ENCODE assay signal across 22 mouse cellular contexts in the genomic region with DNA sequence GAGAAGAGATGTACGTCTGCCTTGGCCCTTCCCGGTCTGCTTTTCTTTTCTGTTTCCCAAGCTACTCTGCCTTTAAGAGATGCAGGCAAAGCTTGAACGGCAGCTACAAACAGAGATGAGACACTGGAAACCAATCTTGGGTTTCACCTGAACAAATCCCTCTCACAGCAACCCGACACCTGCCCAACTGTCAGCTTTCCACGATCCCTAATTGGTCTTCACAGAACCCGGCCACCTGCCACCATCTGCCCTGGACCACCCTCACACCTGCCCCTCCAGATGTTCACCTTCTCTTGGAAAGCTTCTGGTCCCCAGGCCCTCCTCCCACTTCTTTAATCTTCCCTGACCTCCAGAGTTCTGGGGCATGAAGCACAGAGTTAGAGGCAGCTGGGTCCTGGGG. TPM values are rescaled to one million over a fixed set of nuclear protein-coding genes. Genes with fewer than 3 reads are reported as not detected.
DNase-seq lines count a peak whose midpoint lies in the region; ATAC-seq lines count a peak whose summit lies in the region.
"Had no signal": no experiment of that assay in that cellular context is flagged by ENCODE, and none has a peak within 500 bp of the region (broad histone marks: within the 10 kb centered on the region; RNA-seq: fewer than 3 reads in every experiment).

No protein-coding gene starts in this region.

- H3K9ac ChIP-seq in forebrain, embryonic 14.5 days (ENCODE audit: low read length): no peak overlapping the region
- H3K9ac ChIP-seq in forebrain, embryonic 13.5 days: no peak overlapping the region
- H3K9ac ChIP-seq in midbrain, embryonic 12.5 days (replicated peaks): no peak overlapping the region
- no peak overlapping the region for H3K9ac ChIP-seq in midbrain, embryonic 14.5 days (replicated peaks; ENCODE audit: low read length)
- no peak overlapping the region for H3K9ac ChIP-seq in embryonic facial prominence, embryonic 12.5 days
- H3K9ac ChIP-seq in limb, embryonic 12.5 days (replicated peaks): no peak overlapping the region
- H3K9ac ChIP-seq: hindbrain, embryonic 13.5 days; kidney, embryonic 15.5 days; limb, embryonic 13.5 days; liver, embryonic 13.5 days; lung, embryonic 14.5 days; midbrain, embryonic 13.5 days had no signal

- H3K4me3 ChIP-seq in forebrain, embryonic 14.5 days (ENCODE audit: low read depth, low read length): no peak overlapping the region
- no peak overlapping the region for H3K4me3 ChIP-seq in forebrain, embryonic 13.5 days
- no peak overlapping the region for H3K4me3 ChIP-seq in midbrain, embryonic 12.5 days
- H3K4me3 ChIP-seq in midbrain, embryonic 14.5 days (replicated peaks; ENCODE audit: low read depth, low read length): no peak overlapping the region
- no peak overlapping the region for H3K4me3 ChIP-seq in embryonic facial prominence, embryonic 12.5 days
- no peak overlapping the region for H3K4me3 ChIP-seq in limb, embryonic 12.5 days (replicated peaks)
- H3K4me3 ChIP-seq: hindbrain, embryonic 13.5 days; kidney, embryonic 15.5 days; limb, embryonic 13.5 days; liver, embryonic 13.5 days; midbrain, embryonic 13.5 days had no signal

- peaks cover 3% of the 10 kb centered on the region; the same call in 1 of the 2 replicates for H3K4me1 ChIP-seq in forebrain, embryonic 14.5 days (ENCODE audit: control insufficient read depth, insufficient read depth, low read length)
- peaks cover 11% of the 10 kb centered on the region; the same call in 1 of the 2 replicates for H3K4me1 ChIP-seq in forebrain, embryonic 13.5 days
- peaks cover 26% of the 10 kb centered on the region for H3K4me1 ChIP-seq in midbrain, embryonic 12.5 days
- no peaks in the 10 kb centered on the region; the same call in 1 of the 2 replicates for H3K4me1 ChIP-seq in midbrain, embryonic 14.5 days (ENCODE audit: control insufficient read depth, insufficient read depth, low read length)
- peaks cover 12% of the 10 kb centered on the region for H3K4me1 ChIP-seq in embryonic facial prominence, embryonic 12.5 days
- H3K4me1 ChIP-seq in limb, embryonic 12.5 days (replicated peaks): peaks cover 23% of the 10 kb centered on the region
- H3K4me1 ChIP-seq: liver, embryonic 13.5 days had no signal

- no peaks in the 10 kb centered on the region for H3K9me3 ChIP-seq in forebrain, embryonic 14.5 days (replicated peaks; ENCODE audit: control insufficient read depth, low read length)
- H3K9me3 ChIP-seq in forebrain, embryonic 13.5 days (replicated peaks): no peaks in the 10 kb centered on the region
- no peaks in the 10 kb centered on the region for H3K9me3 ChIP-seq in midbrain, embryonic 12.5 days
- no peaks in the 10 kb centered on the region for H3K9me3 ChIP-seq in midbrain, embryonic 14.5 days (ENCODE audit: control insufficient read depth, low read length)
- no peaks in the 10 kb centered on the region for H3K9me3 ChIP-seq in embryonic facial prominence, embryonic 12.5 days
- H3K9me3 ChIP-seq in limb, embryonic 12.5 days: no peaks in the 10 kb centered on the region
- H3K9me3 ChIP-seq: hindbrain, embryonic 13.5 days; kidney, embryonic 15.5 days; limb, embryonic 13.5 days; liver, embryonic 13.5 days; midbrain, embryonic 13.5 days had no signal

- no peaks in the 10 kb centered on the region for H3K36me3 ChIP-seq in forebrain, embryonic 14.5 days (ENCODE audit: control insufficient read depth, insufficient read depth, low read length)
- H3K36me3 ChIP-seq in forebrain, embryonic 13.5 days (ENCODE audit: poor library complexity, severe bottlenecking): no peaks in the 10 kb centered on the region
- H3K36me3 ChIP-seq in midbrain, embryonic 12.5 days: no peaks in the 10 kb centered on the region
- no peaks in the 10 kb centered on the region for H3K36me3 ChIP-seq in midbrain, embryonic 14.5 days (ENCODE audit: control insufficient read depth, insufficient read depth, low read length)
- no peaks in the 10 kb centered on the region for H3K36me3 ChIP-seq in embryonic facial prominence, embryonic 12.5 days
- H3K36me3 ChIP-seq in limb, embryonic 12.5 days: no peaks in the 10 kb centered on the region
- H3K36me3 ChIP-seq: hindbrain, embryonic 13.5 days; kidney, embryonic 15.5 days; limb, embryonic 13.5 days; liver, embryonic 13.5 days; midbrain, embryonic 13.5 days had no signal

- no peak overlapping the region for H3K27ac ChIP-seq in forebrain, embryonic 14.5 days (ENCODE audit: low read depth, low read length)
- H3K27ac ChIP-seq in forebrain, embryonic 13.5 days: no peak overlapping the region
- 0 out of 2 replicates have a peak overlapping the region, but pooled peaks have one; percentile 5 for H3K27ac ChIP-seq in midbrain, embryonic 12.5 days (replicated peaks)
- H3K27ac ChIP-seq in midbrain, embryonic 14.5 days (replicated peaks; ENCODE audit: low read depth, low read length): no peak overlapping the region
- H3K27ac ChIP-seq in embryonic facial prominence, embryonic 12.5 days: no peak overlapping the region
- no peak overlapping the region for H3K27ac ChIP-seq in limb, embryonic 12.5 days
- H3K27ac ChIP-seq: hindbrain, embryonic 13.5 days; kidney, embryonic 15.5 days; limb, embryonic 13.5 days; liver, embryonic 13.5 days; macrophage; midbrain, embryonic 13.5 days had no signal

- DNase-seq in forebrain, embryonic 14.5 days (ENCODE audit: low spot score): peak; percentile 5
- DNase-seq in midbrain, embryonic 14.5 days: no peak
- no peak for DNase-seq in adrenal gland, postnatal 4 days (ENCODE audit: low spot score in 2 of 2)
- no peak for DNase-seq in lung, postnatal 14 days
- DNase-seq: adrenal gland, adult 2 months; heart, postnatal 10 days; liver, embryonic 13.5 days; lung, embryonic 14.5 days; right cerebral cortex, postnatal 14 days; spleen, adult 18-20 months; thymus, postnatal 36 days had no signal

- no peak overlapping the region for H3K4me2 ChIP-seq in forebrain, embryonic 14.5 days (ENCODE audit: low read length)
- H3K4me2 ChIP-seq in forebrain, embryonic 13.5 days: no peak overlapping the region
- no peak overlapping the region for H3K4me2 ChIP-seq in midbrain, embryonic 12.5 days (replicated peaks)
- H3K4me2 ChIP-seq in midbrain, embryonic 14.5 days (ENCODE audit: low read length): no peak overlapping the region
- no peak overlapping the region; the same call in 1 of the 2 replicates for H3K4me2 ChIP-seq in embryonic facial prominence, embryonic 12.5 days (replicated peaks)
- H3K4me2 ChIP-seq in limb, embryonic 12.5 days: no peak overlapping the region
- H3K4me2 ChIP-seq: heart, embryonic 11.5 days; hindbrain, embryonic 13.5 days; kidney, embryonic 15.5 days; limb, embryonic 13.5 days; liver, embryonic 13.5 days; lung, embryonic 14.5 days; midbrain, embryonic 13.5 days had no signal

- no peak for ATAC-seq in forebrain, embryonic 14.5 days
- ATAC-seq in forebrain, embryonic 13.5 days: no peak
- no peak for ATAC-seq in midbrain, embryonic 12.5 days (ENCODE audit: low FRiP score, low read depth)
- ATAC-seq in midbrain, embryonic 14.5 days (ENCODE audit: low FRiP score, low TSS enrichment): no peak
- ATAC-seq in embryonic facial prominence, embryonic 12.5 days (ENCODE audit: insufficient number of reproducible peaks, insufficient read depth, low FRiP score, low TSS enrichment): peak; percentile 43
- ATAC-seq in limb, embryonic 12.5 days (ENCODE audit: insufficient number of reproducible peaks, insufficient read depth, low FRiP score, low TSS enrichment, low read depth): peak; percentile 31; the same call in 1 of the 2 replicates
- ATAC-seq: intestine, embryonic 16.5 days; midbrain, embryonic 13.5 days had no signal

- WGBS in forebrain, embryonic 14.5 days: 48% methylated on average over 6 of the region's 6 CpGs
- WGBS in forebrain, embryonic 13.5 days: 31% methylated on average over 6 of the region's 6 CpGs
- 34% methylated on average over 6 of the region's 6 CpGs for WGBS in midbrain, embryonic 12.5 days
- 41% methylated on average over 6 of the region's 6 CpGs for WGBS in midbrain, embryonic 14.5 days
- 20% methylated on average over 6 of the region's 6 CpGs for WGBS in embryonic facial prominence, embryonic 12.5 days
- WGBS in limb, embryonic 12.5 days: 18% methylated on average over 6 of the region's 6 CpGs

- H3K27me3 ChIP-seq in forebrain, embryonic 14.5 days (replicated peaks; ENCODE audit: control insufficient read depth, insufficient read depth, low read length): no peaks in the 10 kb centered on the region
- H3K27me3 ChIP-seq in forebrain, embryonic 13.5 days: no peaks in the 10 kb centered on the region
- H3K27me3 ChIP-seq in midbrain, embryonic 12.5 days: no peaks in the 10 kb centered on the region
- no peaks in the 10 kb centered on the region for H3K27me3 ChIP-seq in midbrain, embryonic 14.5 days (ENCODE audit: control insufficient read depth, insufficient read depth, low read length)
- H3K27me3 ChIP-seq in embryonic facial prominence, embryonic 12.5 days: 0 out of 2 replicates have a peak, but pooled peaks cover 3% of the 10 kb centered on the region
- peaks cover 7% of the 10 kb centered on the region; the same call in 1 of the 2 replicates for H3K27me3 ChIP-seq in limb, embryonic 12.5 days
- H3K27me3 ChIP-seq: hindbrain, embryonic 13.5 days; kidney, embryonic 15.5 days; limb, embryonic 13.5 days had no signal

RNA-seq across cellular contexts. Expression of a gene that starts 41.8 kb away (rescaled TPM):
- polyA plus RNA-seq in forebrain, embryonic 14.5 days (2014; fragmentation: Nextera tagmentation; extraction: Ambion mirVana): 37.8 and 41.8 TPM in 2 replicates
- 55.4 and 57.9 TPM in 2 replicates for polyA plus RNA-seq in forebrain, embryonic 13.5 days (2015; fragmentation: Nextera tagmentation; extraction: Ambion mirVana)
- polyA plus RNA-seq in midbrain, embryonic 12.5 days (2016; fragmentation: Nextera tagmentation; extraction: Ambion mirVana): 62.6 and 66.3 TPM in 2 replicates
- 32.7 and 44.4 TPM in 2 replicates for polyA plus RNA-seq in midbrain, embryonic 14.5 days (2014; fragmentation: Nextera tagmentation; extraction: Ambion mirVana)
- polyA plus RNA-seq in embryonic facial prominence, embryonic 12.5 days (2016; fragmentation: Nextera tagmentation; extraction: Ambion mirVana): 53.0 and 55.9 TPM in 2 replicates
- 52.6 and 53.7 TPM in 2 replicates for polyA plus RNA-seq in limb, embryonic 12.5 days (2016; fragmentation: Nextera tagmentation; extraction: Ambion mirVana)
- total RNA-seq in adrenal gland, postnatal 4 days (2021): 10 to 100 TPM; 41.8 to 47.9 TPM

RNA-seq across cellular contexts. Expression of a gene that starts 42.0 kb away (rescaled TPM):
- polyA plus RNA-seq in forebrain, embryonic 14.5 days (2014; fragmentation: Nextera tagmentation; extraction: Ambion mirVana): 156 and 194 TPM in 2 replicates
- polyA plus RNA-seq in forebrain, embryonic 13.5 days (2015; fragmentation: Nextera tagmentation; extraction: Ambion mirVana): 191 and 222 TPM in 2 replicates
- polyA plus RNA-seq in midbrain, embryonic 12.5 days (2016; fragmentation: Nextera tagmentation; extraction: Ambion mirVana): 194 and 214 TPM in 2 replicates
- 151 and 180 TPM in 2 replicates for polyA plus RNA-seq in midbrain, embryonic 14.5 days (2014; fragmentation: Nextera tagmentation; extraction: Ambion mirVana)
- 184 and 185 TPM in 2 replicates for polyA plus RNA-seq in embryonic facial prominence, embryonic 12.5 days (2016; fragmentation: Nextera tagmentation; extraction: Ambion mirVana)
- polyA plus RNA-seq in limb, embryonic 12.5 days (2016; fragmentation: Nextera tagmentation; extraction: Ambion mirVana): 196 and 209 TPM in 2 replicates
- total RNA-seq in adrenal gland, postnatal 4 days (2021): 100 to 1,000 TPM; 238 to 248 TPM

RNA-seq across cellular contexts. Expression of a gene that starts 48.4 kb away (rescaled TPM):
- 30.4 and 44.0 TPM in 2 replicates for polyA plus RNA-seq in forebrain, embryonic 14.5 days (2014; fragmentation: Nextera tagmentation; extraction: Ambion mirVana)
- polyA plus RNA-seq in forebrain, embryonic 13.5 days (2015; fragmentation: Nextera tagmentation; extraction: Ambion mirVana): 46.9 and 55.3 TPM in 2 replicates
- polyA plus RNA-seq in midbrain, embryonic 12.5 days (2016; fragmentation: Nextera tagmentation; extraction: Ambion mirVana): 108 and 114 TPM in 2 replicates
- 61.0 and 77.7 TPM in 2 replicates for polyA plus RNA-seq in midbrain, embryonic 14.5 days (2014; fragmentation: Nextera tagmentation; extraction: Ambion mirVana)
- 79.5 and 80.6 TPM in 2 replicates for polyA plus RNA-seq in embryonic facial prominence, embryonic 12.5 days (2016; fragmentation: Nextera tagmentation; extraction: Ambion mirVana)
- 73.1 and 73.9 TPM in 2 replicates for polyA plus RNA-seq in limb, embryonic 12.5 days (2016; fragmentation: Nextera tagmentation; extraction: Ambion mirVana)
- 10 to 100 TPM; 80.9 to 94.5 TPM for total RNA-seq in adrenal gland, postnatal 4 days (2021)

Comparison
In these comparisons a context has a peak if more than half of its experiments do, and no peak if none do; other contexts are left out.
1. ATAC-seq: peak in embryonic facial prominence, embryonic 12.5 days (single experiment) and limb, embryonic 12.5 days (single experiment); none in forebrain, embryonic 14.5 days (single experiment), forebrain, embryonic 13.5 days (single experiment), midbrain, embryonic 12.5 days (single experiment) and midbrain, embryonic 14.5 days (single experiment).